Mouse (Mus musculus) thymus, postnatal 36 days (tissue): ENCODE measurements around the gene Myh11.

ENCODE experiments used
- DNase-seq, 2 experiments: peaks; one replicate each; pipeline ENCODE4 v3.0.0; 2022; ENCODE audit warnings: mixed read lengths in 2 of 2

Myh11 gene

DNA sequence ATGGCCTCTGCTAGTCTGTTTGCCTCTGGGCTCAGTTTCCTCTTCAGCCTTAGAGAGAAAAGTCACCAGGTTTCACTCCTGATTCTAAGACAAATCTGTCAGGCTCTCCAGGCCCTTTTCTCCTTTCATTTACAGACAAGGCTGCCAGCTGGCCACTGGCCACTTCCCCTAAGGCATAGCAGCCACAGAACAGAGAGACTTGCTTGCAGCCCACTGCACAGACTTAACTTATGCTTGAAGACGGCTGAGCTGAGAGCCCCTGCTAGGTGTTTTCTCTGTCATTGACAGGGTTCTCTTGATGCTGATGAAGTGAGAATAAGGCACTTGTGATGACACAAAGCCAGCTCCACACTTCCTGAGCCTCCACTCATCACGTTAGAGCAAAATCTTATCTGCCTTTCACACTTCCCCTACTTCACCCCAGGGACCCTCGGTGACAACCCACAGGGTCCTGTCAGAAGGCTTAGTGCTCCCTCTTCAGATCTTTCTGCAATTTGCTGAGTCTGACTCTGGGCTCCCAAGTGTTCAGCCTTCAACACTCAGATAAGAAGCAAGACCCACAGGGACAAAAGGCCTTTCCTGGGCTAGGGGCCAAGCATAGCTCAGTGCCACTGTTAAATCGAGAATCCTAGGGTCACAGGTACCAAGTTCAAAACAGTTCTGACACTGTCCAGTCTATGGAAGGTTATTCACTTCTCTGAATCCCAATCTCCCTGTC, 25.8 kb downstream of the Myh11 start:
- DNase-seq = no peak

DNA sequence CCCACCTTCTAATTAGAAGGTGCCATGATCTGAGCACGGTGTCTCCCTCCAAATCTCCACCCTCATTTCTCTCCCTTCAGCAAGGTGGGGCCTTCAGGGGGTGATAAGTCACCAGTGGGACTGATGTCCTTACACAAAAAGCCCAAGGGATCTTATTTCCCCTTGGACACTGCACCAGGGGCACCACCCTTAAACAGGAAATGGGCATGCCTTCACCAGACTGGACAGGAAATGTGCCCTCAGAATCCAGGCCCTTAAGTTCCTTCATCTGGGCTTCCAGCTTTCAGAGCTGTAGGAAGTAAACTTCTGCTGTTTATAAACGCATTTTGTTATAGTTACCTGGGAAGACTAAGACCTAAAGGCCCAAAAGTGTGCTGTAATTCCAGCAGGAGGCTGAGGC, 26.7 kb downstream of the Myh11 start:
- DNase-seq = no peak

DNA sequence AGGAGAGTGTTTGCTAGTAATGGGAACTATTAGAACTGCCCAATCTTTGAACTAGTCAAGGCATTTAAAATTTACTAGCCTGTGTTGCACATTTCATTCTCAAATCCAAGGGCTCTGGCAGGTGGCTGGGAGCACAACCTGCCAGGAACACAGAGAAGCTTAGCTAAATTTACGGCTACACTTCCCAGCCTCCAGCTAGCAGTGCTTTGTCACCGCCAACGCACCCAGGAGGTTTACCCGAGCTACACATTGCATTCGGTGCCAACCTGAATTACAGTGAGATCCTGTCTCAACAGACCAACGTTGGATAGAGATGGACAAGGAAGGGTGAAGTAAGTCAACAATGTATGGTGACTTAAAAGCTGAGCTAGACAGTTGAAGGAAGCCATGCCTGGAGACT, 27.9 kb downstream of the Myh11 start:
- DNase-seq = no peak

DNA sequence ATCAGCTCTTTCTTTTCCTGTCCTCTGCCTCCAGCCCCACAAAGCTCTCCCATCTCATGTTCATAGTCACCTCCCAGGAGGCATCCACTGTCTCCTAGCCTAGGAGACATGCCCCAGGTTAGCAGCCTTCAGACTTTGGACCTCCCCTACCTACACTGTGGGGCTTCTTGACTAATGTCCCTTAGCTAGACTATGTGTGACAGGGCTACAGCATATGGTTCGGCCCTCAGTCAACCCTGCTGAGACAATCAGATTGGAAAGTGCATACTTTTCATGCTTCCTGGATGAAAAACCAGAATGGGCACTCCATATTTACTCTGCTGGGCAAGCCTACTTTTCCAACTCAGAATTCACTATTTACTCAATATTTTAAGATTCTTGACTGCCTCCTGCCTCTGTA, 28.8 kb downstream of the Myh11 start:
- no peak for DNase-seq

GRCm38 (mm10) chr16:14258856-14259255, 32.3 kb downstream of the Myh11 start:
- no peak for DNase-seq

DNA sequence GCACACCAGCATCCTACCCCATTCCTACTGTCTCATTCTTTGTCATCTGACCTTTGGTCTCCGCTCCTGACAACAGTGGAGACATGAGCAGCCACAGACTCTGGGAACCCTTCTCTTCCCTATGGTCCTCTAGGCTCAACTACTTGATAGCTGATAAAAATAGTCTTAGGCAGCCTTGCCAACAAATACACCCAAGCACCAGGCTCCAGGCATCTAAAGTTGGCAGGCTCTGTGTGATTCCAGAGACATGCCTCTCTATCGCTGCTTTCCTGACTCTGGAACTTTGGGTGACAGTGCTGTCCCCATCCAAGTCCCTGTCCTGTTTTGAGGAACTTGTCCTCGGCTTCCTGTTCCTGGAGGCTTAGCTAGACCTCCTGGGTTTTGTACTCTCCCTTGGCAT, 37.6 kb downstream of the Myh11 start:
- no peak for DNase-seq

- DNase-seq = no peak
Observed at GRCm38 (mm10) chr16:14252877-14253276, 38.3 kb downstream of the Myh11 start.

DNA sequence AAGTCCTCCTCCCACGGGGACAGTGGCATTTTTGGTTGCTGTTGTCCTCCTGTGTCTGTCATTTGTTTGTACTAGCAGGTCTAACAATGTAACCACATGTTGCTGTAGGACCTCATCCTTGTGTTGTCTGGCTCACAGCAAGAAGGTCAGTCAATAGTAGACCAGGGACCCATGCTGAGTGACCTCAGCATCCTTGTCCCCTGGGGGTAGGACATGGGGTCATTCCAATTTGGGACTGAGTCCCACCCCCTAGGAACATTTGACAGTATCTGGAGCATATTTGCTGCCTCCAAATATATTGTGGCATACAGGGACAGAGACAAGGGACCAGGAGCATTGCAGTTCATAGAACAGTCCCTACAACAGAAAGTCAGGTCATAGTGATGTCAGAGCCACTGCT, 41.3 kb downstream of the Myh11 start:
- no peak for DNase-seq

GRCm38 (mm10) chr16:14242553-14242952, 48.6 kb downstream of the Myh11 start:
- peak; percentile 8 to 12 for DNase-seq

DNA sequence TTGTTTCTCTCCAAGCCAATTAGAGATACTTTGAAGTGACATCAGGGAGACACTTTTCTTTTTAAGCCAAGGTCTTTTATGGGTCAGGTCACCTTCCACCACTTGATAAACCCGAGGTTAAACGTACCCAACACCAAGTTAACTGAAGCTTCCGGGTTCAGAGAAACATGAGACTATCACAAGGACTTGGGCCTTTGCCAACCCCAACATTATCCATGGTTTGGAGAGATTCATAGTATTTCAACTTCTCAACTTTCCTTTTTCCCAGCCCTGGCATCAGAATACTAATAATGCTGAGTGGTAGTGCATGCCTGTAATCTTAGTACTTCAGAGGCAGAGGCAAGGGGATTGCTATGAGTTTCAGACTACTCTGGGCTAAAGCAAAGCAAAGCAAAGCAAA, 49.1 kb downstream of the Myh11 start:
- no peak for DNase-seq

- DNase-seq = peak; percentile 59 to 61
Observed at GRCm38 (mm10) chr16:14237100-14237723, 54.0 kb downstream of the Myh11 start.

- DNase-seq = no peak
Observed at GRCm38 (mm10) chr16:14215156-14215555, 76.0 kb downstream of the Myh11 start.

DNA sequence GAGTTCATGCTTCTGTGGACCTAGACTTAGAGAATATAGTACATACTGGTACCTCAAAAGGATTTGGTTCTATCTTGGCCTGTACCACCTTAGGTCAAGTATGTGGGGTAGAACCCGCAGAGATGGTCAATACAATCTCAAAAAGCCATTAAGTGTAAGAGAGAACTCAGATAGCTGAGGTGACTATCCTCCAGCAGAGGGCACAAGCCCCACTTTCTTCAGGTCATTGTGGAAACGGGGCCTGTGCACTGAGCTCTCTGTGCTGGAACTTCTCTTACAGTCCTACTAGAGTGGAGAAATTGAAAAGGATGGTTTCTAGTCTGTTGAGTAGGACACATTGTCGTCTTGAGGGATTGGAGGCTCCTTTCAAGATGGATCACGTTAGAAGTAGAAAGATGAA, 92.4 kb downstream of the Myh11 start:
- DNase-seq = no peak

- peak; percentile 32 to 40 for DNase-seq
Observed at GRCm38 (mm10) chr16:14195427-14195826, 95.7 kb downstream of the Myh11 start.

GRCm38 (mm10) chr16:14194164-14194950, 96.8 kb downstream of the Myh11 start:
- no peak for DNase-seq

- no peak for DNase-seq
Observed at GRCm38 (mm10) chr16:14185516-14185915, 105.7 kb downstream of the Myh11 start.

- no peak for DNase-seq
Observed at GRCm38 (mm10) chr16:14183856-14184255, 107.3 kb downstream of the Myh11 start.

DNA sequence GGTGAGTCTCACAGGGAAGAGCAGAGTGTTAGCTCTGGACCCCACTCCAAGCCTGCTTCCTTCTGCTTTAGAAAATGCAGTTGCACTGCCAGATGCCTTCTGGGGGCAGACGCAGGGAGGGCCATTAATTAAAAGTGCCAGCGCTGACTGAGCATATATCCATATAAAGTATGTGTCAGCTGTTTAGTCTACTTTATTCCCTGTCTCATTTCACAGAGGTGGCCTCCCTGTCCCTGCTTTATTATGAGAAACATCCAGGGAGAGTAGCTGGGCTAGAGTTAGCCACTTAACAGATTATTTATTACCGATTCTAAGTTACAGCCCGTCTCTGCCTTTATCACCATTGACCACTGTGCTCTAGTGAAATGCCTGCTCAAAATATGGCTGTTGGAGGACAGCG, 108.8 kb downstream of the Myh11 start:
- no peak for DNase-seq

GRCm38 (mm10) chr16:14180163-14180733, 110.9 kb downstream of the Myh11 start:
- no peak for DNase-seq

DNA sequence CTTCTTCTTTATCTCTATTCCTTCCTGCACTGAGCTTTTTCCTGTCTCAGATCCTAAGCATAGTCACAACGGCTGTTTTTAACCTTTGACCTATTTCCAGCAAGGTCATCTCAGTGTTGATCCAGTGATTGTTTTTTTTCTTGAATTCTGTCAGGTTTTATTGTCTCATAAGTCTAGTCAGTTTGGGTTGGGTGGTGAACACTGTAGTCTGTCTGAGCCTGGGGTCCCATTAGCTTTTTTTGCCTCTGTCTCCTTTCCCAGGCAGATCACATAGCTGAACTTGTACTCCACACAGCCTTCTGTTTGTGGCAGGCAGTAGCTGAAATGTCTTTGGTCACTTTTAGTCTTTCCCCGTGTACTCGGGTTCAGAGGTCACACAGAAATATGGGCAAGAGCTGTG, 113.1 kb downstream of the Myh11 start:
- no peak for DNase-seq

DNA sequence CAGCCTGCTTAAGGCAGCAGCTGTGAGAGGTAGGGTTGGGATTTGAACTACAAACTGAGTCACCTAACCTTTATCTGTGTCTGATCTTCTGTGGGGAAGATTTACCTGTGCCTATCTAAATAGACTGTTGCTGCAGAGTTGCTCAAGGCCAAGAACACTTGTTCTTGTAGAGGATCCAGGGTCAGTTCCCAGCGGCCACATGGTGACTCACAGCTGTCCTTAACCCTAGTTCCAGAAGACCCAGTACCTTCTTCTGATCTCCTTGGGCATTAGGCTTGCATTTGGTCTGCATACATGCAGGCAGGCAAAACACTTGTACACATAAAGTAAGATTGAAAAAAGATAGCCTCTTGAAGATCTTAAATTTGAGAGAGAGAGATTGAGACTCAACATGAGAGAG, 121.5 kb downstream of the Myh11 start:
- DNase-seq = no peak

- no peak for DNase-seq
Observed at GRCm38 (mm10) chr16:14166490-14166889, 124.7 kb downstream of the Myh11 start.

DNA sequence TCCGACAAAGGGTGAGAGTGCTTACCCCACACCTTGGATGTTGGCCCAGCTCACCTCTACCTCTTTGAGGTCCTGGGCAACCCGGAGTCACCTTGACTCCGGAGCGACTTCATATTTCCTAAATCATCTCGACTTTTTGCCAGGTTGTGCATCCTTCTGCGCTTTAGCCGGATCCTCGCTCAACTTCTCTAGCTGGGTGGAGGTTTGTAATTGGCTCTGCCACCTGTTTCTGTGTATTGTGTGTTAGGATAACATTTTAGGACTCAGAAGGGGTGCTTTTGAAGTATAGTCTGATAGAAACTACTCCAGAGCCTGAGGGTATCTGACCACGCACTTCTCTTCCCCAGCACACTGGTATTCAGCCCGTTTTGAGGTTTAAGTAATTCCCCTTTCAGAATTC, 127.4 kb downstream of the Myh11 start:
- DNase-seq = no peak

- DNase-seq = peak; percentile 91 to 93
Observed at GRCm38 (mm10) chr16:14162988-14163416, 128.2 kb downstream of the Myh11 start, which contains the start of the genes Nde1 and Marf1. Gene Nde1, plus strand, starts transcription at chr16:14163275. Gene Marf1, minus strand, starts transcription at chr16:14163351.
